Comparison of ENCODE assay signal across 8 mouse cellular contexts in the genomic region with DNA sequence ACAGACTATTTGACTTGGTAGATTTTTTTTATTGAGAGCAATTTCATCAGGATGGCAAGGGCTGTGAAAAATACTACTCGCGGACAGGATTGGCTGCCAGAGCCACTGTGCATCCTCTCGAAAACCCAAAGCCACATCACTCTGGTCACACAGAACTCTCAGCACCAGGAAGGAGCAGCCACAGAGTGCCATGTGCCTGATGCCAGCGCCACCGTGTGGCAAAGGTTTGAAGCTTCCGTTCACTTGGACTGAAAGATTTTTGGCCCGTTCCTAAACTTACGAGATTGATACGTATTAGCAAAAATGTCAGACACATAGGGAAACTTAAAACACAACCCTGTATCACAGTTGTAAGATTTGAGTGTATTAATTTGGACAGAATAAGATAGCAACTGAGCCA. TPM values are rescaled to one million over a fixed set of nuclear protein-coding genes. Genes with fewer than 3 reads are reported as not detected.
A peak's percentile ranks its signal among the peaks of the same experiment; 100 is the strongest.
DNase-seq lines count a peak whose midpoint lies in the region; ATAC-seq and TF ChIP-seq lines count a peak whose summit lies in the region.
"Had no signal": no experiment of that assay in that cellular context is flagged by ENCODE, and none has a peak within 500 bp of the region (broad histone marks: within the 10 kb centered on the region; RNA-seq: fewer than 3 reads in every experiment).

No protein-coding gene starts in this region.

- TF ChIP-seq POLR2A in kidney, adult 2 months (IDR thresholded peaks at IDR 0.05; ENCODE audit: low read depth, low read length) = no peak
- no peak for TF ChIP-seq POLR2A in ES-Bruce4 (IDR thresholded peaks at IDR 0.05; ENCODE audit: insufficient read depth, low read length)
- no peak for TF ChIP-seq POLR2A in olfactory bulb, adult 2 months (IDR thresholded peaks at IDR 0.05; ENCODE audit: insufficient read depth, low read depth, low read length)

- no peak overlapping the region for H3K27ac ChIP-seq in kidney, adult 2 months (ENCODE audit: insufficient read depth, low read depth, low read length)
- H3K27ac ChIP-seq in ES-Bruce4 (ENCODE audit: insufficient read depth, low read length) = no peak overlapping the region
- no peak overlapping the region for H3K27ac ChIP-seq in olfactory bulb, adult 2 months (ENCODE audit: insufficient read depth, low read depth, low read length)
- H3K27ac ChIP-seq: neural tube, embryonic 13.5 days had no signal

- intact Hi-C loops in left cerebral cortex, postnatal 4 days (cut with DNase I) = no loop called here

- H3K4me3 ChIP-seq in kidney, adult 2 months (ENCODE audit: insufficient read depth, low read depth, low read length) = no peak overlapping the region
- H3K4me3 ChIP-seq in ES-Bruce4 (ENCODE audit: low read depth, low read length) = no peak overlapping the region
- H3K4me3 ChIP-seq in olfactory bulb, adult 2 months (ENCODE audit: insufficient read depth, low read depth, low read length) = no peak overlapping the region
- H3K4me3 ChIP-seq: neural tube, embryonic 13.5 days had no signal

- peak; percentile 92 for TF ChIP-seq CTCF in kidney, adult 2 months (conservative IDR thresholded peaks at IDR 0.05; ENCODE audit: insufficient read depth, insufficient read length, low read depth, low read length)
- peak; percentile 89 for TF ChIP-seq CTCF in ES-Bruce4 (IDR thresholded peaks at IDR 0.05; ENCODE audit: low read depth, low read length)
- TF ChIP-seq CTCF in olfactory bulb, adult 2 months (IDR thresholded peaks at IDR 0.05; ENCODE audit: insufficient read depth, low read depth, low read length) = peak; percentile 58; the same call in 1 of the 2 replicates

- no peak for TF ChIP-seq EP300 in ES-Bruce4 (IDR thresholded peaks at IDR 0.05; ENCODE audit: insufficient read depth, low read depth, low read length)

- H3K36me3 ChIP-seq in kidney, adult 2 months (ENCODE audit: control insufficient read depth, insufficient read depth, low read length) = no peaks in the 10 kb centered on the region
- H3K36me3 ChIP-seq in ES-Bruce4 (ENCODE audit: control insufficient read depth, insufficient read depth, low read length, poor library complexity, severe bottlenecking) = no peaks in the 10 kb centered on the region

- H3K9ac ChIP-seq in ES-Bruce4 (ENCODE audit: low read depth, poor library complexity, severe bottlenecking) = no peak overlapping the region
- H3K9ac ChIP-seq: neural tube, embryonic 13.5 days had no signal

- 36% methylated on average over 9 of the region's 9 CpGs for WGBS in kidney, adult 2 months
- 47% methylated on average over 9 of the region's 9 CpGs for WGBS in olfactory bulb, adult 2 months

- H3K27me3 ChIP-seq in kidney, adult 2 months (replicated peaks; ENCODE audit: control insufficient read depth, insufficient read depth, low read length) = no peaks in the 10 kb centered on the region
- H3K27me3 ChIP-seq in ES-Bruce4 (ENCODE audit: control insufficient read depth, insufficient read depth, low read length, poor library complexity, severe bottlenecking) = no peaks in the 10 kb centered on the region
- H3K27me3 ChIP-seq: neural tube, embryonic 13.5 days had no signal

- peak; percentile 54 for DNase-seq in kidney, adult 2 months
- DNase-seq in kidney, adult 11 months = no peak
- peak; percentile 77 for DNase-seq in adrenal gland, postnatal 14 days
- DNase-seq in left cerebral cortex, postnatal 4 days = peak; percentile 66

- peak; percentile 78; the same call in 1 of the 2 replicates for ATAC-seq in frontal cortex, adult (ENCODE audit: low TSS enrichment)

- H3K9me3 ChIP-seq in ES-Bruce4 (replicated peaks; ENCODE audit: control insufficient read depth, insufficient read depth, low read length, poor library complexity, severe bottlenecking) = no peaks in the 10 kb centered on the region
- H3K9me3 ChIP-seq: neural tube, embryonic 13.5 days had no signal

- no peaks in the 10 kb centered on the region for H3K4me1 ChIP-seq in kidney, adult 2 months (ENCODE audit: control insufficient read depth, insufficient read depth, low read length)
- H3K4me1 ChIP-seq in ES-Bruce4 (ENCODE audit: control insufficient read depth, insufficient read depth, low read length) = no peaks in the 10 kb centered on the region
- H3K4me1 ChIP-seq in olfactory bulb, adult 2 months (ENCODE audit: control insufficient read depth, insufficient read depth, low read length) = no peaks in the 10 kb centered on the region
- H3K4me1 ChIP-seq: neural tube, embryonic 13.5 days had no signal

RNA-seq across cellular contexts. Expression of gene Zfp217, which starts 44.1 kb away (rescaled TPM):
- polyA plus RNA-seq in kidney, adult 2 months (2012; rRNA removed) = 7.0 and 8.2 TPM in 2 replicates
- 39.6 and 39.9 TPM in 2 replicates for polyA plus RNA-seq in ES-Bruce4 (2011; ENCODE audit: insufficient read depth, insufficient read length, low read depth, missing spikeins)
- total RNA-seq in adrenal gland, postnatal 14 days (2021) = 28.6 and 32.6 TPM in 2 replicates
- 1 to 10 TPM; 3.8 to 4.0 TPM for total RNA-seq in left cerebral cortex, postnatal 4 days (2021)
- not detected in 2 replicates for polyA plus RNA-seq in olfactory bulb, adult 2 months (2012; ENCODE audit: insufficient read depth, insufficient read length, low replicate concordance, missing spikeins)
